Mouse (Mus musculus) adrenal gland, postnatal 14 days (tissue): ENCODE measurements at regions not wholly inside any gene's neighbourhood (a gene's known extent, or its start where the extent isn't known, plus 50 kb on each side); places are given as distances from the start of the nearest gene placed in this dataset.

Experiments used
- DNase-seq: peaks from one replicate; pipeline ENCODE4 v3.0.0; 2021; ENCODE audit warnings: mixed read lengths

- DNase-seq = no peak
These were observed 52.0 kb upstream of the C030005K15Rik start for GRCm38 (mm10) chr10:97778531-97778930.

GRCm38 (mm10) chr10:97779335-97779734 is 52.8 kb upstream of the C030005K15Rik start:
- DNase-seq = no peak

GRCm38 (mm10) chr10:97793804-97794203 is 67.2 kb upstream of the C030005K15Rik start:
- DNase-seq = no peak

GRCm38 (mm10) chr10:97801448-97802265 is 75.1 kb upstream of the C030005K15Rik start:
- no peak for DNase-seq

- no peak for DNase-seq
These were observed 81.4 kb upstream of the C030005K15Rik start for GRCm38 (mm10) chr10:97807947-97808346.

GRCm38 (mm10) chr10:97842574-97842973 is 116.0 kb upstream of the C030005K15Rik start:
- no peak for DNase-seq

GRCm38 (mm10) chr10:97851487-97851886 is 124.9 kb upstream of the C030005K15Rik start:
- DNase-seq = no peak

GRCm38 (mm10) chr10:97877088-97877487 is 150.5 kb upstream of the C030005K15Rik start:
- DNase-seq = no peak

- no peak for DNase-seq
These were observed 159.5 kb upstream of the C030005K15Rik start for GRCm38 (mm10) chr10:97886049-97886448.

GRCm38 (mm10) chr10:97905793-97906192 is 179.2 kb upstream of the C030005K15Rik start:
- no peak for DNase-seq

GRCm38 (mm10) chr10:97925568-97925967 is 199.0 kb upstream of the C030005K15Rik start:
- DNase-seq = no peak

GRCm38 (mm10) chr10:97940345-97940744 is 213.8 kb upstream of the C030005K15Rik start:
- no peak for DNase-seq

GRCm38 (mm10) chr10:97965881-97966280 is 239.3 kb upstream of the C030005K15Rik start:
- DNase-seq = no peak

- no peak for DNase-seq
These were observed 240.4 kb upstream of the C030005K15Rik start for GRCm38 (mm10) chr10:97966931-97967330.

- no peak for DNase-seq
These were observed 280.5 kb upstream of the C030005K15Rik start for GRCm38 (mm10) chr10:98007037-98007436.

GRCm38 (mm10) chr10:98008355-98008754 is 281.8 kb upstream of the C030005K15Rik start:
- no peak for DNase-seq

- no peak for DNase-seq
These were observed 286.4 kb upstream of the C030005K15Rik start for GRCm38 (mm10) chr10:98012916-98013315.

- no peak for DNase-seq
These were observed 288.7 kb upstream of the C030005K15Rik start for GRCm38 (mm10) chr10:98014985-98015902.

- no peak for DNase-seq
These were observed 290.2 kb upstream of the C030005K15Rik start for GRCm38 (mm10) chr10:98016596-98017304.

GRCm38 (mm10) chr10:98029124-98029523 is 302.6 kb upstream of the C030005K15Rik start:
- no peak for DNase-seq

GRCm38 (mm10) chr10:98029621-98030020 is 303.1 kb upstream of the C030005K15Rik start:
- DNase-seq = no peak

GRCm38 (mm10) chr10:98032661-98033060 is 306.1 kb upstream of the C030005K15Rik start:
- no peak for DNase-seq
